In genomic region chr5:32985379-32985778, GRCm38 (mm10) we compare ENCODE assay signal across 21 mouse cellular contexts. TPM values are rescaled to one million over a fixed set of nuclear protein-coding genes. Genes with fewer than 3 reads are reported as not detected.
DNase-seq lines count a peak whose midpoint lies in the region; ATAC-seq and TF ChIP-seq lines count a peak whose summit lies in the region.
"Had no signal": no experiment of that assay in that cellular context is flagged by ENCODE, and none has a peak within 500 bp of the region (broad histone marks: within the 10 kb centered on the region; RNA-seq: fewer than 3 reads in every experiment).

No protein-coding gene starts in this region.

- no peak for TF ChIP-seq POLR2A in brain, embryonic 14.5 days (IDR thresholded peaks at IDR 0.05; ENCODE audit: borderline replicate concordance, extremely low read depth, insufficient read depth, insufficient read length, poor library complexity, severe bottlenecking)

- intact Hi-C loops in gastrocnemius, adult 2 months (cut with DNase I), result no loop called here

- no peaks in the 10 kb centered on the region for H3K27me3 ChIP-seq in midbrain, embryonic 16.5 days (ENCODE audit: control insufficient read depth, insufficient read depth, low read depth, low read length)
- H3K27me3 ChIP-seq in midbrain, embryonic 11.5 days (ENCODE audit: control insufficient read depth, insufficient read depth, low read length), result no peaks in the 10 kb centered on the region
- H3K27me3 ChIP-seq in midbrain, postnatal 0 days (ENCODE audit: insufficient read depth, low read length), result no peaks in the 10 kb centered on the region
- H3K27me3 ChIP-seq: embryonic facial prominence, embryonic 15.5 days; heart, embryonic 15.5 days; hindbrain, embryonic 15.5 days had no signal

- peak; percentile 54; the same call in 1 of the 2 replicates for ATAC-seq in midbrain, embryonic 16.5 days
- no peak for ATAC-seq in midbrain, embryonic 11.5 days (ENCODE audit: low FRiP score)
- ATAC-seq in midbrain, postnatal 0 days (ENCODE audit: low FRiP score), result peak; percentile 50; the same call in 1 of the 2 replicates
- ATAC-seq: forebrain, embryonic 14.5 days had no signal

- H3K36me3 ChIP-seq in midbrain, embryonic 16.5 days (ENCODE audit: control insufficient read depth, insufficient read depth, low read length), result peaks cover 17% of the 10 kb centered on the region
- H3K36me3 ChIP-seq in midbrain, embryonic 11.5 days (ENCODE audit: control insufficient read depth, insufficient read depth, low read length), result peaks cover 15% of the 10 kb centered on the region
- H3K36me3 ChIP-seq in midbrain, postnatal 0 days (ENCODE audit: insufficient read depth, low read length), result peaks cover 18% of the 10 kb centered on the region

- H3K9me3 ChIP-seq in midbrain, embryonic 16.5 days (replicated peaks; ENCODE audit: control insufficient read depth, low read length, poor library complexity, severe bottlenecking), result no peaks in the 10 kb centered on the region
- H3K9me3 ChIP-seq in midbrain, embryonic 11.5 days (ENCODE audit: control insufficient read depth, low read length), result no peaks in the 10 kb centered on the region
- H3K9me3 ChIP-seq in midbrain, postnatal 0 days (ENCODE audit: low read length), result no peaks in the 10 kb centered on the region
- H3K9me3 ChIP-seq: embryonic facial prominence, embryonic 15.5 days; forebrain, embryonic 10.5 days; heart, embryonic 15.5 days; hindbrain, embryonic 15.5 days had no signal

- no peak for TF ChIP-seq CTCF in layer of hippocampus, adult 2 months (conservative IDR thresholded peaks at IDR 0.05)
- TF ChIP-seq CTCF in brain, embryonic 14.5 days (IDR thresholded peaks at IDR 0.05; ENCODE audit: borderline replicate concordance, extremely low read depth, insufficient read depth, insufficient read length), result no peak
- TF ChIP-seq CTCF in midbrain, postnatal 0 days (IDR thresholded peaks at IDR 0.05), result no peak
- no peak for TF ChIP-seq CTCF in gastrocnemius, adult 2 months (IDR thresholded peaks at IDR 0.05)

- H3K9ac ChIP-seq in midbrain, embryonic 16.5 days (ENCODE audit: low read depth, low read length), result no peak overlapping the region
- no peak overlapping the region for H3K9ac ChIP-seq in midbrain, embryonic 11.5 days (ENCODE audit: low read length)
- H3K9ac ChIP-seq in midbrain, postnatal 0 days (replicated peaks; ENCODE audit: low read length, poor library complexity, severe bottlenecking), result no peak overlapping the region
- H3K9ac ChIP-seq: embryonic facial prominence, embryonic 15.5 days; heart, embryonic 15.5 days; hindbrain, embryonic 15.5 days had no signal

- H3K4me2 ChIP-seq in midbrain, embryonic 16.5 days (ENCODE audit: low read length), result no peak overlapping the region
- H3K4me2 ChIP-seq in midbrain, embryonic 11.5 days, result no peak overlapping the region
- no peak overlapping the region for H3K4me2 ChIP-seq in midbrain, postnatal 0 days (ENCODE audit: low read depth, low read length, poor library complexity, severe bottlenecking)
- H3K4me2 ChIP-seq: embryonic facial prominence, embryonic 15.5 days; heart, embryonic 11.5 days; heart, embryonic 15.5 days; hindbrain, embryonic 15.5 days had no signal

- WGBS in midbrain, embryonic 16.5 days, result 38% methylated on average over 1 of the region's 1 CpGs
- WGBS in midbrain, embryonic 11.5 days, result 73% methylated on average over 1 of the region's 1 CpGs
- WGBS in midbrain, postnatal 0 days, result 28% methylated on average over 1 of the region's 1 CpGs

- H3K4me3 ChIP-seq in layer of hippocampus, adult 2 months, result no peak overlapping the region
- H3K4me3 ChIP-seq in midbrain, embryonic 16.5 days (ENCODE audit: low read depth, low read length), result no peak overlapping the region
- H3K4me3 ChIP-seq in midbrain, embryonic 11.5 days (ENCODE audit: low read depth, low read length), result no peak overlapping the region
- H3K4me3 ChIP-seq in midbrain, postnatal 0 days (ENCODE audit: low read depth, low read length), result no peak overlapping the region
- H3K4me3 ChIP-seq in gastrocnemius, adult 2 months, result no peak overlapping the region
- H3K4me3 ChIP-seq: embryonic facial prominence, embryonic 15.5 days; erythroblast, embryonic 14.5 days; forebrain, embryonic 10.5 days; heart, adult 2 months; heart, embryonic 15.5 days; hindbrain, embryonic 15.5 days had no signal

- DNase-seq in layer of hippocampus, adult 2 months (ENCODE audit: low spot score in 2 of 2), result no peak
- no peak for DNase-seq in layer of hippocampus, adult 11-12 months (ENCODE audit: low spot score)
- DNase-seq in midbrain, embryonic 11.5 days (ENCODE audit: low spot score, missing footprints), result no peak
- peak; percentile 7 for DNase-seq in brain, embryonic 14.5 days (ENCODE audit: low read depth)
- DNase-seq in midbrain, postnatal 0 days (ENCODE audit: low spot score), result no peak
- DNase-seq in gastrocnemius, adult 2 months, result no peak
- DNase-seq: adrenal gland, adult 2 months; adrenal gland, postnatal 25 days; cerebellum, adult 2 months; cerebellum, postnatal 10 days; gastrocnemius, postnatal 14 days; heart, adult 2 months; heart, postnatal 14 days had no signal

- peaks cover 12% of the 10 kb centered on the region for H3K4me1 ChIP-seq in midbrain, embryonic 16.5 days (ENCODE audit: control insufficient read depth, insufficient read depth, low read length)
- no peaks in the 10 kb centered on the region for H3K4me1 ChIP-seq in midbrain, embryonic 11.5 days (ENCODE audit: control insufficient read depth, insufficient read depth, low read length)
- no peaks in the 10 kb centered on the region for H3K4me1 ChIP-seq in midbrain, postnatal 0 days (ENCODE audit: insufficient read depth, low read length)
- H3K4me1 ChIP-seq: embryonic facial prominence, embryonic 15.5 days; hindbrain, embryonic 15.5 days had no signal

- peak overlapping the region; percentile 89 for H3K27ac ChIP-seq in layer of hippocampus, adult 2 months
- peak overlapping the region; percentile 69; the same call in 1 of the 2 replicates for H3K27ac ChIP-seq in midbrain, embryonic 16.5 days (ENCODE audit: low read length)
- H3K27ac ChIP-seq in midbrain, embryonic 11.5 days (ENCODE audit: low read depth, low read length), result no peak overlapping the region
- H3K27ac ChIP-seq in midbrain, postnatal 0 days (ENCODE audit: low read depth, low read length), result peak overlapping the region; percentile 13
- no peak overlapping the region for H3K27ac ChIP-seq in gastrocnemius, adult 2 months
- H3K27ac ChIP-seq: embryonic facial prominence, embryonic 15.5 days; forebrain, embryonic 10.5 days; heart, adult 2 months; heart, embryonic 15.5 days; hindbrain, embryonic 15.5 days had no signal

RNA-seq across cellular contexts. Expression of gene Ywhah, which starts 33.2 kb away (rescaled TPM):
- total RNA-seq in layer of hippocampus, adult 2 months (2021), result 1,000 to 10,000 TPM; 1,193 to 1,302 TPM
- 878 and 976 TPM in 2 replicates for polyA plus RNA-seq in midbrain, embryonic 16.5 days (2015; fragmentation: Nextera tagmentation; extraction: Ambion mirVana)
- polyA plus RNA-seq in midbrain, embryonic 11.5 days (2014; fragmentation: Nextera tagmentation; extraction: Ambion mirVana), result 487 and 530 TPM in 2 replicates
- polyA plus RNA-seq in brain, embryonic 14.5 days (2012; rRNA removed), result 379 and 484 TPM in 2 replicates
- 704 and 729 TPM in 2 replicates for total RNA-seq in midbrain, postnatal 0 days (2014; rRNA removed)
- 1,094 and 1,095 TPM in 2 replicates for polyA plus RNA-seq in midbrain, postnatal 0 days (2015; fragmentation: Nextera tagmentation; extraction: Ambion mirVana)
- total RNA-seq in gastrocnemius, adult 2 months (2021), result 10 to 100 TPM; 39.5 to 59.5 TPM

Comparison
In these comparisons a context has a peak if more than half of its experiments do, and no peak if none do; other contexts are left out.
1. H3K27ac ChIP-seq: peak in layer of hippocampus, adult 2 months (single experiment), midbrain, embryonic 16.5 days (single experiment) and midbrain, postnatal 0 days (single experiment); none in midbrain, embryonic 11.5 days (single experiment) and gastrocnemius, adult 2 months (single experiment).